Mouse (Mus musculus) megakaryocyte, embryonic 14.5 days (primary cell): ENCODE results near the gene Pced1a. TPM values are rescaled to one million over a fixed set of nuclear protein-coding genes. Genes with fewer than 3 reads are reported as not detected.
A peak's percentile ranks its signal among the peaks of the same experiment; 100 is the strongest.

Source experiments
- H3K27me3 ChIP-seq: replicated peaks from 2 replicates; pipeline ENCODE3; 2012; ENCODE audit warnings: inconsistent platforms
- H3K36me3 ChIP-seq: replicated peaks from 2 replicates; pipeline ENCODE3; 2012; ENCODE audit warnings: low read length, inconsistent platforms, mixed read lengths
- H3K4me1 ChIP-seq: 2 replicates; pipeline ENCODE4 v1.6.1; 2012; ENCODE audit warnings: inconsistent platforms
- H3K4me3 ChIP-seq: replicated peaks from 2 replicates; pipeline ENCODE3; 2012; ENCODE audit warnings: moderate library complexity, mild to moderate bottlenecking, inconsistent platforms
- H3K9me3 ChIP-seq: 2 replicates; pipeline ENCODE4 v1.6.1; 2012; ENCODE audit warnings: inconsistent platforms
- FLI1 ChIP-seq: IDR thresholded peaks from 2 replicates; pipeline ENCODE4 v1.6.1; 2012; ENCODE audit warnings: low read length, inconsistent platforms, mixed read lengths
- GATA1 ChIP-seq: IDR thresholded peaks from 3 replicates; pipeline ENCODE4 v1.6.1; 2012; ENCODE audit warnings: mixed read lengths, low read length, inconsistent platforms, borderline replicate concordance
- polyA plus RNA-seq: library from polyadenylated mRNA; stranded (reverse); fragments of >175 nt; gene quantifications from 2 replicates; pipeline ENCODE4 v1.2.3, GENCODE M21; 2012; ENCODE audit warnings: low replicate concordance; ENCODE audit not compliant: insufficient read depth

Pced1a gene
- polyA plus RNA-seq, 1 experiment = 19.1 TPM

DNA sequence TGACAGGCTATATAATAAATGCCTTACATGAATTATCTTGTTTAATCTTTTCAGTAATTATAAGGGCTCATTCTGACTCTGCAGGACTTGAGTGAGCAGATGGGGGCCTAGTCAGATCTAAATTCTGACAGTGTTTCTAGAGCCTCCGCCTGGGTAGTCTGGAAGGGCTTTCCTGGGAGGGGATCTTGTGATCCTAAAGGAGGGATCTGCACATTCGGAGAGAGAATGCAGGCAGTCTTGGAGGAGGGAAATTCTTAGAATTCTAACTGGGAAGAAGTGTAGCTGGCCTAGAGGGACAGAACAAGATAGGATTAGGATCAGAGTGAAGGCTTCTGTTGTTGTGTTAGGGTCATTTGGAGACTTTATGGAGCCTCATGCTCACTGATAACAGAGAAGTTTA lies 27.8 kb upstream of the Pced1a start:
- Histone ChIP-seq H3K4me1 (peaks cover 50% of the 10 kb centered on the region), H3K4me3 (no peak overlapping the region)
- no peak for TF ChIP-seq FLI1
- no peak for TF ChIP-seq GATA1

GRCm38 (mm10) chr2:130451727-130452090 lies 27.2 kb upstream of the Pced1a start:
- H3K4me3 ChIP-seq = peak overlapping the region; percentile 100
- H3K9me3 ChIP-seq = no peaks in the 10 kb centered on the region
- peaks cover 3% of the 10 kb centered on the region for H3K36me3 ChIP-seq
- H3K27me3 ChIP-seq = no peaks in the 10 kb centered on the region
- peaks cover 49% of the 10 kb centered on the region for H3K4me1 ChIP-seq
- no peak for TF ChIP-seq FLI1
- TF ChIP-seq GATA1 = no peak

More for the DNA sequence above, 27.8 kb upstream of the Pced1a start:
- Histone ChIP-seq H3K27me3 (no peaks in the 10 kb centered on the region), H3K36me3 (peaks cover 4% of the 10 kb centered on the region), H3K9me3 (no peaks in the 10 kb centered on the region)

- Histone ChIP-seq H3K27me3 (no peaks in the 10 kb centered on the region), H3K4me3 (peak overlapping the region; percentile 100), H3K4me1 (peaks cover 47% of the 10 kb centered on the region), H3K9me3 (no peaks in the 10 kb centered on the region), H3K36me3 (peaks cover 2% of the 10 kb centered on the region)
- TF ChIP-seq FLI1 (no peak), GATA1 (no peak)
Measured at GRCm38 (mm10) chr2:130451086-130451726, 26.7 kb upstream of the Pced1a start.

- Histone ChIP-seq H3K27me3 (no peaks in the 10 kb centered on the region), H3K4me3 (peak overlapping the region; percentile 100), H3K4me1 (peaks cover 45% of the 10 kb centered on the region), H3K9me3 (no peaks in the 10 kb centered on the region), H3K36me3 (peaks cover 5% of the 10 kb centered on the region)
- no peak for TF ChIP-seq FLI1
Measured at GRCm38 (mm10) chr2:130450434-130450796, 25.9 kb upstream of the Pced1a start.

- TF ChIP-seq FLI1 (no peak), GATA1 (no peak)
- Histone ChIP-seq H3K27me3 (no peaks in the 10 kb centered on the region), H3K36me3 (peaks cover 8% of the 10 kb centered on the region), H3K4me3 (peak within 1 kb of the TSS; percentile 100), H3K4me1 (peaks cover 42% of the 10 kb centered on the region), H3K9me3 (no peaks in the 10 kb centered on the region)
Measured at GRCm38 (mm10) chr2:130449794-130450433, 25.4 kb upstream of the Pced1a start, which contains the start of gene Ptpra. Gene Ptpra (plus strand): TSS chr2:130450278.

DNA sequence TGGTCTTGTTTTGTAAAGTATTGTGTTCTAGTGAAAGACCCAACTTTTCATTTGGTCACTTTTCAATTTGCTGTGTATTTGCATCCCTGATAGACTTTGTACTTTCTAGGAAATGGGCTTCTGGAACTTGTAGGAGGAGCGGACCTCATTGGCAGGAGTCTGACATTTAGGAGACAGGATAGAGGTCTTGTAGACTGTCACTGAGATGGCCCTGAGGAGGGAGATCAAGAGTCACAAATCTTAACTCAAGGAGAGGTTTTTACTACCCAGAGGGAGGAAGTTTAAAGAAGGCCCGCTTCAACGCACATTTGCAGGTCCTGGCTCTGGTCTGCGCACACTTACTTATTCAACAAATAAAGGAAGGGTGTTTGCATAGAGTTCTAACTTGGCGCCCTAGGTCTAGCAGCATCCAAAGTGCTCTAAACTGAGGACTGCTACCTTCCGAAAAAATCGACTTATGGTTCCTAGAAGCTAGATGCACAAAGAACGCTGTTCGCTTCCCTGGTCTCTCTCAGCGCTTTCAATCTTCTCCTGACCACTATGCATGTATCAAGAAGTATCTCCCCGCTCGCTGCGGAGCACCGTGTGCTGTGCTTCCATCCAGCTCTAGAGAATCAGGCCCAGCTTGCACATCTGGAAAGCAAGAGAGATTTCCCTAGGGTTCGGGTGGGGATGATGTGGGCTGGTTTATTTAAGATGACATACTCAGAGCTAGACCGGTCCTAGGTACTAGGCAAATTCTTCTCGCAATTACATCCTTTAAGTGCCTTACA lies 24.7 kb upstream of the Pced1a start:
- no peak for TF ChIP-seq FLI1
- no peak for TF ChIP-seq GATA1

DNA sequence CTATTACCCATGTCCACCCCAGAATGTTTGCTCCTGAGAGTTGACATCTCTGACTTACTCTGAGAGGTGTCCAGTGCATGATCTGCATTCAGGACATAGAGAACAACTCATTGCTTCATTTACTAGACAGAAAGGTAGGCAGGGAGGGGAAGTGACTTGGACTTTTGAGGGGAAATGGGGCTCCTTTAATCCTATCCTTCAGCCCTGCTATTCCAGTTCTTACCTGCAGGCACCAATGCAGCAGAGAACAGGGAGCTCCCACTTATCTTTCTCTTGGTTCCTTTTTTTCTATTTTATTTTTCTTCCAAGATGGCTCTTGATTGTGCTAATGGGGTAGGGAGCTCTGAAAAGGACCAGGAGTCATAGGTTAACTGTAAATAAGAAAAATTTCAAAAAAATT lies 23.9 kb upstream of the Pced1a start:
- H3K4me1 ChIP-seq = peaks cover 39% of the 10 kb centered on the region
- TF ChIP-seq FLI1 (no peak), GATA1 (no peak)
- no peaks in the 10 kb centered on the region for H3K9me3 ChIP-seq
- H3K4me3 ChIP-seq = no peak overlapping the region
- peaks cover 19% of the 10 kb centered on the region for H3K36me3 ChIP-seq
- no peaks in the 10 kb centered on the region for H3K27me3 ChIP-seq

More for the DNA sequence above, 24.7 kb upstream of the Pced1a start:
- Histone ChIP-seq H3K9me3 (no peaks in the 10 kb centered on the region), H3K4me3 (peak overlapping the region; percentile 100), H3K27me3 (no peaks in the 10 kb centered on the region), H3K36me3 (peaks cover 12% of the 10 kb centered on the region), H3K4me1 (peaks cover 42% of the 10 kb centered on the region)

DNA sequence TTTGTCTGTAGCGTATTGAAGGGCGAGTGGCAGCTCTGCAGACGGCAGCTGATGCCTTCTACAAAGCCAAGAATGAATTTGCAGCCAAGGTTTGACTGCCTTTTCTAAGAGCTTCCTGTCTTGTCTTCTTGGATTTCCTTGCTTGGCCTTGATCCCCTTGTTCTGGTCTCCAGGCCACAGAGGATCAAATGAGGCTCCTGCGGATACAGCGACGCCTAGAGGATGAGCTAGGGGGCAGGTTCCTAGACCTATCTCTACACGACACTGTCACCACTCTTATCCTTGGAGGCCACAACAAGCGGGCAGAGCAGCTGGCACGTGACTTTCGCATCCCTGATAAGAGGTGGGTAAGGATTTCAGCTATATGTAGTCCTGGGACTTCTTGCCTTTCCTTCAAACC lies 17.7 kb upstream of the Pced1a start:
- H3K27me3 ChIP-seq = no peaks in the 10 kb centered on the region
- no peak for TF ChIP-seq GATA1
- no peak for TF ChIP-seq FLI1

GRCm38 (mm10) chr2:130439840-130440480 lies 15.5 kb upstream of the Pced1a start:
- peaks cover 79% of the 10 kb centered on the region for H3K36me3 ChIP-seq
- peaks cover 35% of the 10 kb centered on the region for H3K4me1 ChIP-seq

More for the DNA sequence above, 17.7 kb upstream of the Pced1a start:
- H3K36me3 ChIP-seq = peaks cover 82% of the 10 kb centered on the region
- no peaks in the 10 kb centered on the region for H3K9me3 ChIP-seq
- H3K4me3 ChIP-seq = no peak overlapping the region
- H3K4me1 ChIP-seq = peaks cover 24% of the 10 kb centered on the region

More at GRCm38 (mm10) chr2:130439840-130440480, 15.5 kb upstream of the Pced1a start:
- Histone ChIP-seq H3K4me3 (no peak overlapping the region), H3K9me3 (no peaks in the 10 kb centered on the region), H3K27me3 (no peaks in the 10 kb centered on the region)
- TF ChIP-seq GATA1 (no peak), FLI1 (no peak)
